Mouse (Mus musculus) adrenal gland, postnatal 10 days (tissue): ENCODE measurements around the gene Myd88. TPM values are rescaled to one million over a fixed set of nuclear protein-coding genes. Genes with fewer than 3 reads are reported as not detected.

Source experiments
- DNase-seq: peaks from one replicate; pipeline ENCODE4 v3.0.0; 2021; ENCODE audit warnings: mixed read lengths
- total RNA-seq, 2 experiments: library from RNA; stranded (reverse); gene quantifications; 2 replicates each; pipeline ENCODE4 v1.2.3; 2021

Gene Myd88
- total RNA-seq, 2 experiments from 2014 or later: 24.4 to 26.7 TPM

GRCm38 (mm10) chr9:119340212-119340580 is 1.0 kb downstream of the Myd88 start:
- no peak for DNase-seq

DNA sequence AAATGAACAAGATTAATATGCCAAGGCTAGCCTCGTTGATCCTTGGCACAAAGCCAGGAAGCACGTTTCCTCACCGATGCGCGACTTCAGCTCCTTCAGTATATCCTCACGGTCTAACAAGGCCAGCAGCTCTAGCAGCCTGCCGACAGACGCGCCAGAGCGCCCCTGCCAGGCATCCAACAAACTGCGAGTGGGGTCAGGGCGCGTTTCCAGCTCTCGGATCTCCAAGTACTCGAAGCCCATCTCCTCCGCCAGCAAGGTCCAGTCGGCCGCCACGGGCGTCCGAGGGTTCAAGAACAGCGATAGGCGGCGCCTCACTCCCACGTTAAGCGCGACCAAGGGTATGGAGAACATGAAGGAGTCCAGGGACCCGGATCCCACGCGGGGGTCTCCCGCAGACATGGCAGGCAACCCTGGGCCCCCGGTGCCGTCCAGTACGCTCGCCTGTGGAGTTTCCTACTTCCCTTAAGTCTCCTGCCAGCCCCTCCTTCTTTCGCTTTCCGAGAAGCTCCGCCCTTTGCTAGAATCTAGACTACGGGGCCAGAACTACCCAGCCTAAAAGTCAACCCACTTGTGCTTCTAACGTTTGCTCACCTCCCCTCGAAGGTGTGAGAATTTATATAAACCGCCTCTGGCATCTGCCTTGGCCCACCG is 1.5 kb downstream of the Myd88 start, which contains the start of gene Acaa1a:
TSS of gene Acaa1a (plus strand) at position 119 of the 654 bp plus-strand sequence.
- peak; percentile 81 for DNase-seq

DNA sequence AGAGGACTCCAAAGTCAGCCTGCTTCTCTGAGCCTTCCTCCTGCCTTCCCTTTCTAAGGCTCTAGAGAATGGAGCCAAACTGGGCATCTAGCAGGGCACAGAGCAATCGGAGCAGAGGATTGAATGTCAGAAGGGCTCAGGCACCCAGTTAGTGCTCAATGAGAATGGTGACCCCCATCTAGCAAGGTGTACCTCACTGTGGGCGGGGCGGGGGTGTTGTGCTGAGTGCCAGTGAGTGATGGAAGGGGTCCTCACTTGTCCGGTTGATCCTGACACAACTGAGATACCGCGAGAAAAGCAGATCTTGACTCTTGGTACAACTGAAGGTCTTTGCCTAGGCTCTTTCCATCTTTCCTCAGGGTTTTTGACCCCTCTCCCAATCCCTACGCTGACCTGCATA is 2.1 kb downstream of the Myd88 start:
- DNase-seq: no peak

DNA sequence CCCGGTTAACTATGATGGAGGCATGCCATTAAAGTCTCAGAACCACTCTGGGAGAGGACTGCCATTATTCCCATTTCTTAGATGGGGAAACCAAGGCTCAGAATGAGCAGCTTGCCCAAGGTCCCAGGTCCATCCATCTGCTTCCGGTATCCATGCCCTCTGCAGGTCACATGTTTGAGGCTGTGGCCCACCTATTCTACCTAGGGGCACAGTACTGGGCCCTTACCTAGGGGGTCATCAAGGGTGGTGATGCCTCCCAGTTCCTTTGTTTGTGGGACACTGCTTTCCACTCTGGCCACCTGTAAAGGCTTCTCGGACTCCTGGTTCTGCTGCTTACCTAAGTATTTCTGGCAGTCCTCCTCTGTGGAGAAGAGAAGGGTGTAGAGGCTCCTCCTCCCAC is 2.9 kb downstream of the Myd88 start:
- no peak for DNase-seq

DNA sequence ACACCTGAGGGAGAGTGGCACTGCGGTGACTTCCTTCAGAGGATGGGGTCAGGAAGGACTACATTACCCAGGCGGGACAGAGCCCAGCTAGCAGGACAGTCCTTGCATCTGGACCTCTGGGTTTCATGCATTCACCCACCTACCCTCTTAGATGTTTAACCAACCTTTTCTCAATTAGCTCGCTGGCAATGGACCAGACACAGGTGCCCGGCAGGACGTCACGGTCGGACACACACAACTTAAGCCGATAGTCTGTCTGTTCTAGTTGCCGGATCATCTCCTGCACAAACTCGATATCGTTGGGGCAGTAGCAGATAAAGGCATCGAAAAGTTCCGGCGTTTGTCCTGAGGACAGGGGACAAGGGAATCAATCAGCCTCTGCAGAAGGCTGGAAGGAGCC is 3.4 kb downstream of the Myd88 start:
- no peak for DNase-seq

DNA sequence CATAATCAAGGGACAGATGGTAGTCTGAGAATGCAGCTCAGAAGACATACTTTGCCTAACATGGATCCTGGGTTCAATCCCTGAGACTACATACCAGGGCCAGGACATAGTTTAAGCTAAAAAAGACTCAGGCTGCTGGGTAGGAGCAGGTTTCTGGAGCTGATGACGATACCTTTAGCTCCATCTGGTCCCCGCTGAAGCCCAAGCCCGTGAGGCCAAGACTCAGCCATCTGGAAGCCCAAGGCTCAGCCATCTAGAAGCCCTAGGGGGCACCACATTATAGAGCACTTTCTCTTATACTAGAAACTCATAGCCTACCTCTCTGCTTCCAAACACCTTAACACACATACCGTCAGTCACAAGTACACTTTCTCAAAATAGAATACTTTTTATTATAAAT is 5.6 kb downstream of the Myd88 start:
- no peak for DNase-seq

DNA sequence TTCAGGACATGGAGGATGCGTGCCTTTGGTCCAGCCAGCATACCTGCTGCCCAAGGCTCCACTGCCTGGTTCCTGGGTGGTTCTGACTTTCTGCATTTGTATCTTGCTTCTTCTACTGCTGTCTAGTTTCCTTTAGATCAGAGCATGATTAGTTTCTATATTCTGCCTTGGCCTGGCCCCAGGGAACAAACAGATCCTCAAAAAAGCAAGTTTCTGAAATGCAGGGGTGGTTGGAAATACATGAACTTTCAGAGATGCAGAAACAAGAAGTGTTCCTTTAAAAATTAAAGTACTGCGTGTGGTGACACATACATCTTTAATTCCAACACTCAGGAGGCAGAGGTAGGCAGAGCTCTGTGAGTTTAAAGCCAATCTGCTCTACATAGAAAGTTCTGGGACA is 6.4 kb downstream of the Myd88 start:
- DNase-seq: no peak

DNA sequence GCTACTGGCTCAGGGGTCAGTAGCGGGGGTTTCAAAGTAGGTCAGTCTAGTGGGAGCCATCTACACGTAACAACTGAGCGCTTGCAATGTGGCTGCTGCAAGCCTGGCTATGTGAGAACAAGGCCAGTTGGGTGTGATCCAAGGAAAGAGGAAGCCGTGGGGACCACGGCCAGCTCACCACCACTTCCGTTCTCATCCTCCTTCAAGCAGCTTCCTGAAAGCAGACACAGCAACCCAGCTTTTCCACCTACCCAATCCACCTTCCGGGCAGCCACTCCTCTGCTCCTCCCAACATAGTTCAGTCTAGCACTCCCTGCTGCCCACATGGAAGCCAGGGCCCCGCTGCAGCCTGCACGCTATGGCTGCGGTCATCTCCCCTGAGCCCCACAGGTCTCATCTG is 6.9 kb downstream of the Myd88 start:
- DNase-seq: peak; percentile 67

- peak; percentile 76 for DNase-seq
Observed at GRCm38 (mm10) chr9:119330186-119330963, 10.8 kb downstream of the Myd88 start.

DNA sequence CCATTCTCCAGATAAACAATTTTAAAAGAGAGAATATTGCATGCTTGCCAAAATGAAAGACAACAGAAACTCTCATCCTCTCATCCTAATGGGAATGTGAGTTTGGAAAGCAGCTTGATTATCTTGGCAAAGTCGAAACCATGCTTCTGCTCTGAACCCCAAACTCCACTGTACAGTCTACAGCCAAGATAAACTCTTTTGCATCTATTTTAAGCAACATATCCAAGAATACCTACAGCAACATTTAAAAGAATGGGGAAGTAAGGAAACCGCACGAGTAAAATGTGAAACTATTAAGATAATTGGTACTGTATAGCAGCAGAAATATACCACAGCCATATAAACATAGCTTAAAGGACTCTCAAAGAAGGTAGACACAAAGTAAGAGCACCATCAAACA is 12.7 kb downstream of the Myd88 start:
- DNase-seq: no peak

GRCm38 (mm10) chr9:119324130-119324529 is 17.1 kb downstream of the Myd88 start:
- no peak for DNase-seq

DNA sequence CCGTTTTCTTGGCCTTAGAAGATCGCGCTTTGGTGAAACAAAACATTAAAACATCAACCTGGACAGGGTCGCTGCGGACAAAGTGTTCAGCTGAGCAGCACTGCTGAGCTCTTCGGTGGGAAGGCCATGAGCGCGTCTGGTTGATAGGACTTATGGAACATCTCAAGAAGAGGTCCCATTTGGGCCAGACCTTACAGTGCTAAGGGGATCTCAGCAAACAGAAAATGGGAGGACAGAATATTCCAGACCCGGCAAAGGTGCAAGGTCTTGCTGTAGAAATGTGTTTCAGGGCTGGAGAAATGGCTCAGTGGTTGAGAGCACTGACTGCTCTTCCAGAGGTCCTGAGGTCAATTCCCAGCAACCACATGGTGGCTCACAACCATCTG is 18.0 kb downstream of the Myd88 start:
- no peak for DNase-seq

DNA sequence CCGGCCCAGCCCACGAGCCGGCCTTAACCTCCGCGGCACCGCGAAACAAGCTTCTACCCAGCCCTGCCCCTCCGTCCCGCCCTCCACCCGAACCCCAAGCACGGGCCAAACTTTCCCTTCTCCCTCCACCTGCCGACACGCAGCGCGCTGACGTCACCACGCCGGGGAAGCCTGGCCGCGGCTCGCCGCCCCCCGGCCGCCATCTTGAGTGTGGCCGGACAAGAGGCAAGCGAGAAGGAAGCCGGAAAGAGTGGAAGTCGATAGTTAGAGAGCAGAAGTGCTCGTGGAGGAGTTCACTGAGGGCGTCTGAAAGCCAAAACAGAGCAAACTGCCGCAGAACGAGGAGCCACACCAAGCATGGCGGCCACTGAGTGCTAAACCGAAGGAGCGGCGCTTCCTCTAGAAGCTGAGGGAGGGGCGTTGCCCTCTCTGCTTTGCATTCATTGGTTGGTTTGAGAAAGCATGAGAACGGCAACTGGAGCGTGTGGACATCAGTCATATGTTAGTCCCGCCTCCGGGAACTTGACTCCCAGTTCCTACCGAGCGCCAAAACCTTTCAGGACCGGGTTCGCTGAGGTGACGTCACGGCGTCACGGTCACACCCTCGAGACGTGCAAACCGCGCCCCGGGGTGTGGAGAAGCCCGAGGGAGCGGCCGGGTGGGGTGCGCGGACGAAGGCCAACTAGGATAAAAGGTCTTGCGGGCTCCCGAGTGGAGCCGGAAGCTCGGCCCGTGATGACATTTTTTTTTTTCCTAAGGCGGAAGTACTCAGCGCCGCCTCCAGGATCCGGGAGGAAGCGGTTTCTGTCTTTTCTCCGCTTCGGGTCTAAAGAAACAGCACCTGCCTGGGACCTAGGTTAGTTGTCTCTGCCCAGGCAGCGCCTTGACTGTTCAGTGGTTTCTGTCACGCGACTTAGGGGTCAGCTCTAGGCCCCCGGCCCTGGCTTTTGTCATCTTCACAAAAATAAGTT is 18.6 kb downstream of the Myd88 start, which contains the start of gene Oxsr1:
TSS of gene Oxsr1 (minus strand) at position 139 of the 971 bp plus-strand sequence.
- DNase-seq: peak; percentile 99

DNA sequence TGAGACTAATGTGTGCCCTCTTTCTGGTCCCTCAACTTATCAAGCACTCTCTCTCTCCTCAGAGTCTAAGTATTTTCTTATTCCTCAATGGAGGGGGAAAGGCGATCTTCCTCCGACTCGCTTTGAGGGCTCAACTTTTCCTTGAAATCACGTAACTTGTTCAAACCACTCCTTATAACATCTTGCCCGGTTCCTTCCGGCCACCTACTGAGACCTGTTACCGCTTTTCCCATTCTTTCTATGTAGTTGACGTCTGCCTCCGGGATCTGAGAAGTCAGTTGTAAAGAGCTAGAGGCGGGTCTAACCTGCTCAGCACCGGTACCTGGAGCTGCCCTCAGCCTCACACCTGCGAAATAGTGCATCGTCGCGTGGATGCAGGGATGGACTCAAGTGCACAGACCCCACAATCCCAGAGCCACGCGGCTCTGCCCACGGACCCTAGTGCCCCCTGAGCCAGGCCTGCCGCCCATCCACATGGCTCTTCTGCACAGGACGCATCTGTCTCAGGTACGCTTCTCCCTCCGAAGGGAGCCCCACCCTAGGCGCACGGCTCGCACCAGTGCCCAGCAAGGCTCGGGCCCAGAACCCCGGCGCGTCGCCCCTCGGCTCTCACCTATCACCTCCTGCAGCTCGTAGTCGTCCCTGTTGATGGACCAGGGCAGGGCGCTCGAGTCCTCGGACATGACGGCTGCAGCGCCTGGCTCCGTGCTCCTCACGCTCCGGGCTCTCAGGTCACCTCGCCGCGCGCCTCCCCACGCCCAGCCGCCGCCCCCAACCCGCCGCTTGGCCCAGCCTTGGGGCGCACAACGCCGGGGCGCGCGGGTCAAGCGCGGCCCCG is 19.6 kb downstream of the Myd88 start:
- DNase-seq: peak; percentile 21

DNA sequence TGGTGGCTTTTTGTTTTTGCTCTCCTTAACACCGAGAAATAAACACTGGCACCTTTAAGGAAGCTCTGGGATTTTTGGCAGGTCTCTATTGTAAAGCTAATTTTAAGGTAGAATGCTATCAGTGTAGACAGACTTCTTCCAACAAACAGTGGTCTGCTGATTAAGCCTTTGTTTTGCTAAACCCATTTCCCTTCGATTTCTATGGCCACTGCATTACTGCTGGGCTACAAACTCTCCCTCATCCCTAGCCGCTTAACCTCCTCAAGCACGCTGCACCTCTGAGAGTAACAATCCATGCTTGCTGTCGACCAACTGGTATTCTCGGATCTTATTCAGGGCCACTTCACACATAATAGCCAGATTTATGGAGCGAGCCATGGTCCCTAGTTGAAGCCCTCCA is 20.3 kb downstream of the Myd88 start:
- no peak for DNase-seq

- no peak for DNase-seq
Observed at GRCm38 (mm10) chr9:119320446-119320845, 20.8 kb downstream of the Myd88 start.

- no peak for DNase-seq
Observed at GRCm38 (mm10) chr9:119318891-119319290, 22.3 kb downstream of the Myd88 start.

DNA sequence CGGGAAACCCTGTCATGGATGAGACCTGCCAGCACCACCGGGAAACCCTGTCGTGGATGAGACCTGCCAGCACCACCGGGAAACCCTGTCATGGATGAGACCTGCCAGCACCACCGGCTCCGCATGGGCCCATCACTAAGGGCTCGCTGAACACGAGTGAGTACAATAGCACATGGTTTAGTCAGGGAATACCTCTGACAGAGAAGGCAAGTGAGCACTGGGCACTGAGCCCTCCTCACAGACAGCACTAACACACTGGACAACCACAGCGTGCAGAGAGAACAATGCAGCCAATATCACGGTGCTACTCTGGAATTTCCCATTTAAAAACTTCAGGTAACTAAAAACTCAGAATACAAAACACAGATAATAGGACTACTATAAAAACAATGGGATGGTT is 28.1 kb downstream of the Myd88 start:
- no peak for DNase-seq

- no peak for DNase-seq
Observed at GRCm38 (mm10) chr9:119309067-119309466, 32.1 kb downstream of the Myd88 start.

- DNase-seq: no peak
Observed at GRCm38 (mm10) chr9:119305863-119306262, 35.3 kb downstream of the Myd88 start.

DNA sequence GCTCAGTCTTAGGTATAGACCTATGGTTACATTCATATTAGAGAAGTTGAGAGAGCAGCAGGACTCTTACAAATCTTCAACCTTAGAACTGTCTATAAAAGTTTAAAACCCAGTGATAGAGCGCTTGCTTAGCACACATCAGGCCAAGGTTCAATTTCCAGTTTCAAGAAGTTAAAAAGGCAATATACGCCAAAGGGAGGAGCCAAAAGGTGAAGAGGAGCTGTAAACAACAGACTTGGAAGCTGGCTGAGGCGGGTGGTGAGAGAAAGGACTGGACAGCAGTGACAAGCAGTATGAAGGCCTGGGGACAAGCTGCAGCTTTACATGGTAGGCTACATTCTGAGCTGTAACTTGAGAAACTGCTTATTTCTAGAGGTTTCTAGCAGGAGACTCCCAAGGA is 42.6 kb downstream of the Myd88 start:
- no peak for DNase-seq

DNA sequence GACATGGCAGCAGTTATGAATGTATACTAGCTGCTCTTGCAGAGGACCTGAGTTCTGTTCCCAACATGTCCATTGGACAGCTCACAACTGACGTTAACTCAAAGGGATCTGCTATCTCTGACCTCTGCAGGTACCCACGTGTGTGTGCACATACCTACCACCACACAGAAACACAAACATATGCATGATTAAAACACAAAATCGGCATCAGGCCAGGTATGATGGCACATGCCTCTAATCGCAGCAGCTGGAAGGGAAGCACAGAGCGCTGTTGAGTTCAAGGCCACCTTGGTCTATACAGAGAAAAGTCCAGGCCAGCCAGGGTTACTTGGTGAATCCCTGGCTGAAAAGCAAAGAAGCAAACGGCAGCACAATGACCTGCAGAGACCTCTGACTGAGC is 43.5 kb downstream of the Myd88 start:
- DNase-seq: no peak
